Mouse (Mus musculus) urinary bladder, postnatal 36 days (tissue): Measurements from ENCODE around the gene Dad1.

Source experiments
- DNase-seq, 2 experiments: peaks; one replicate each; pipeline ENCODE4 v3.0.0; 2022; ENCODE audit warnings: low spot score in 2 of 2, mixed read lengths in 1 of 2

Dad1 gene

DNA sequence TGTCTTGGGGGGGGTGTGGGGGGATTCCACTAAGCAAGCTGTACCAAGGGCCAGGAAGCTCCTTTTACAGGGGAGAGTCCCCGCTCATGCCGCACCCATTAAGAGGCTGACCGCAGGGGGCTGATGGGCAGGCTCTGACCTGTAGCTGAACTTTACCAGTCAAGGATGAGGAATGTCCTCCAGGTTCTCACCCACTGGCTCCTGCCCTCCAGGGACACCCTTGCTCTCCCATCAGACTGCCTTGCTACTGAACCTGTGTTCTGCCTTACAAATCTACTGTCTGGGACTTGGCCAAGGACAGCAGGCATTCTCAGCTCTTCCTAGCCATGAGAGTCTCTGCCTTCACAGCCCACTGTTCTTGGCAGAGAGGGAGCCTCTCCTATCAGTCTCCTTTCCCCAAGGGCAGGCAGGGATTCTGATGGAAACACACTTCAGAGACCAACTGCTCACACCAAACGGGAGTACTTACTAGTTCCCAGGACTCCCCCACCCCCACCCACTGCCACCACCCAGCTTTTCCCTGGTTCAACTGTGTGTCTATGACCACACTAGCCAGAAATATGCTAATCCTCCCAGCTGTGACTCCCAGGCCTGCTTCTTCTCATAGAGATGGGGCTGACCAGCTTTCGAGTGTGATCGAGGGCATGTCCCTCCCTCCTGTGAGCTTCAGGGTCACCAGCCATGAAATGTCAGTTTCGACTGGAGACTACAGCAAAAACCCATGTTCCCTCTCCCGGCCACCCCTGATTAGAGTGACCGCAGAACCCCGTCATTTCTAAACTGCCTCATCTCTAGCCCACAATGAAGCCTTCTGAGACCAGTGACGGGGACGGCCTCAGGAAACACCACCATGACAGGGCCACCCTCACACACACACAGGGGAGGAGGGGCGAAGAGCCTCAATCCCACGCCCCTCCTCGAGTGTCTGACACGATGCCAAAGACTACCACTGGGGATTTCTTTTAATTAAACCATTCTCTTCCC lies 29.1 kb downstream of the Dad1 start:
- no peak for DNase-seq

DNA sequence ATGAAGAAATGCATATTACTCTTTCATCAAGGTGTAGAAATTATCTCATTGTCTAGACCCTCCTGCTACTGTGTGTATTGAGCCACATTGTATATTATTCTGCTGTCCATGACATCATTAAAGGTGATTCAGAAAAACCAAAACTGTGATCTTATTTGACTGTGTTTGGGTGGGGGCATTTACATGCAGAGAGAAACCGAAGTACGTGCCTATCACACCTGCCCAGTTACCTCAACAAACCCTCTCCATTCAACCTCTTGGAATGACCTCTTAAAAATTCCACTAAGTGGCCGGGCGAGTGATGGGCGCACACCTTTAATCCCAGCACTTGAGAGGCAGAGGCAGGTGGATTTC lies 29.9 kb downstream of the Dad1 start:
- DNase-seq = no peak

DNA sequence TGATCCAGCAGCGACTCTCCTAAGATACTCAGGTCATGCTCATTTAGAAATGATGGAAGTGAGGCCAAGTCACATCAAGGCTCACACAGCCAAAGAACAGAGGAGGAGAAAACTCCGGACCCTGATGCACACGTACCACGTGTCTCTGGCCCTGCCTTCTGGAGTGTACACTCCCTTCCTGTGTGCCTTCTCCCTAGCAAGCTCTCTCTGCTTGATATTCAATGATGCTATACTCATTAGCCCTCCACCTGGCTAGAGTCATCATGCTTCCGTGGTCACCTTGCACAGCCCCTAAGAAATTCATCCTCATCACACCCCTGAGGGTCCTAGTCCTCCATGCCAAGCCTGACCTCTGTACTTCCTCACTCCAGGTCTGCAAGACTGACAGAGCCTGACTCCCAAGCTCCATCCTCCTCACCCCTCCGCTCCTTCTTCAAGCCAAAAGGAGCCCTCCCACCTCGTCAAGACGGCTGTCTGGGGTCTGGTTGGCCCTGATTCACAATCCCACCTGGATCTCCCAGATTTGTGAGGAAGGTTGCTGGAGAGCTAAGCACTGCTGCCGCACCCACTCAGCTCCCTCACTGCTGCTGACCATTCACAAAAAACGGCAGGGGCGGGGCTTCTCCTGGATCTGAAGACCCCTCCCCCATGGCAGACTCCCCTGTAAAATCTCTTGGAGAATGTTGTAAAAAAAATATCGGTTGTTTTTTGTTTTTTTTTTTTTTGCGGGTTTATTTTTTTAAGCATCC lies 30.4 kb downstream of the Dad1 start:
- DNase-seq = no peak

DNA sequence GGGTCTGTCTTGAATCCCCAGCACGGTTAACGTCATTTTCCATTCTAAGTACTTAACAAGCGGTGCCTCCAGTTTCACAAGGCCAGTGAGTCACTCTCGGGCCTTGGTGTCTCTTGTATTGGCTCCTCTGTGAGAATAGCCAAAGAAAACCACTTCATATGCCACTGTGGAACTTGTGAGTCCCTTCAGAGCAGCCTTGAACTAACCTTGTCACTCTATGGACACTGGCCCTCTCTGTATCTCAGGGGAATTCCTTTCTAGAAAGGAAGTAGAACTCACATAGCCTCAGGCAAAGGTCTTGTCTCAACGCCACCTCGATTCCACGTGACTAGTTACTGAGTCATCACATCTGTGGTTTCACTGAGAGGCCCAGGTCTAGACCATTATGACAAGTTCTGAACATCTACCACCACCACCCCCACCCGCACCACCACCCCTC lies 31.6 kb downstream of the Dad1 start:
- no peak for DNase-seq

DNA sequence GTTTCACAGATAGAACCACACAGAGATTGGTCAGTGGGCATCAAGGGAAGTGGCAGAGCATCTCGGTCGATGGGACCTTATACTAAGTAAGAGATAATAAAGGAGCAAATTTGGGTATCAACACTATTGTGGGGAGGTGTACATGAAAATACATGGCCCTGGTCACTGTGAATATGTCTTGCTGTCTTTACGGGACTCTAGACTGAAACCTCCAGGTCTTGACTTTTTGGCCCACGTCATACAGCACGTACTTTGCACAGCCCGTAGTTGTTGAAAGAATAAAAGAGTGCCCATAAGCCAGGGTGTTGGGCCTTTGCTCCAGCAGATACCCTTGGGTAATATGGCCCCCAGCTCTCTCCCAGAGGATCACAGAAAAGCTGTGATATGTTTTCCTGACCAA lies 32.3 kb downstream of the Dad1 start:
- no peak for DNase-seq

DNA sequence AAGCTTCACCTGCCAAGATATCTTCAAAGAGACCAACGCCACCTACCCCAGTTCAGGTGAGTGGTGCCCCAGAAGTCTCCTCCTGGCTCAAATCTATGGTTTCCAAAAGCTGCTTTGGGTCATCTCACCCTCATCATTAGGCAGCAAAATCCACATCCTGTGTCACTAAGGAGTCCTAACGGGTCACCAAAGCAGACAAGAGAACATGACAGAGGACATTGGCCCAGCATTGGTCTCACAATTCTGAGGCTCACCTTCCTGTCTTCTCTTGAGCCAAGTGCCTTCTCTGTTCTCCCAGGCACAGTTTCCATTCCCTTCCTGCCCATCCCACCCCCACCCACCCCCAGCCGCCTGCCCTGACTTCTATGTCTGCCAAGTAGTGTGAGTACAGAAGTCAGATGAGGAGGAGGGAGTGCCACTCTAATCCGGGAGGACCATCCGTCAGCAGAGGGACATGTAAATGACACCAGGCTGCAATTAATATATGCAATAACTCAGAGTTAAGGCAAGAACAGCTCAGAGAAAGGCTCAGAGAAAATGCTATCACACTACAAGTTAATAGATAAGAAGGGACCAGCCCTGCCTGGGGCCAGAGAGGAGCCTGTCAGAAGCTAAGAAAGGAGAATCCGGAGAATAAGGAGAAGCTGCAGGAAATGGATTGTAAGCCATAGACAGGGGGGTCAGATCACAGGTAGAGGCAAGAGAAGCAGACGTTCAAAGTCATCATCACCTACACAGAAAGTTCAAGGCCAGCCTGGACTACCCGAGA lies 33.0 kb downstream of the Dad1 start:
- no peak for DNase-seq

DNA sequence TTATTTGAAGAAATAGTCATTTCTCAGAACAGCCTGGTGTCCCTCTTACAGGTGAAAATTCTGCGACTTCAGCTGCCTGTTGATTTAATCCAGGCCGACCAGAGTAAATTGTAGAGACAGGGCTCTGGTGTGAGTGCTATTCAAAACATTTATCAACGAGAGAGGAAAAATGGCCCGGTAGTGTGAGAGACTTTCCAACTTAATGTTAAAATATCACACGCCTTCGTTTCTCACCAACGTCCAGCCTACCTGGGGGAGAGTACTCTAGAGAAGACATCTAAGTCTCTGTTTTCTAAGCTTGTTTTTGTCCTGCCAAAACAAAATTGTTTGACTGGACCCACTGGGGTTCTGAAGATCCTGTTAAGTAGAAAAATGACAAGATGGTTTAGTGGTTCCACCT lies 34.1 kb downstream of the Dad1 start:
- no peak for DNase-seq

DNA sequence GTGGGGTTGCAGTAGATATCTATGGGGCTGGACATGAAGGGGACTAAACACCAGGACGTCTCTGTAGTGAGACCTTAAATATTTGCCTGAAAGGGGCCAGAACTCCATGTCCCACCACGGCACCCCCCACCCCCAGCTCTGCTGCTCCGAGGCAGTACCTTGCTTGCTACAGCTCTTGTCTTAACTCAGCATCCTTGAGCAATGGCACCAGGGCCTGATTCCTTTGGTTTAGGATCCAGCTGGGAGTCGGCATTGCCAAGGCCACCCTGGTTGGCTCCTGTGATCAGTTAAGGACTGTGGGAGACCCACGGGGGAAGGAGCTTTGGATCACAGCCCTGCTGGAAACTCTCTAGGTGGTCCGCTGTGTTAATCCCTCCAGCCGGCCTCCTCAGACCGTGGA lies 34.6 kb downstream of the Dad1 start:
- no peak for DNase-seq

DNA sequence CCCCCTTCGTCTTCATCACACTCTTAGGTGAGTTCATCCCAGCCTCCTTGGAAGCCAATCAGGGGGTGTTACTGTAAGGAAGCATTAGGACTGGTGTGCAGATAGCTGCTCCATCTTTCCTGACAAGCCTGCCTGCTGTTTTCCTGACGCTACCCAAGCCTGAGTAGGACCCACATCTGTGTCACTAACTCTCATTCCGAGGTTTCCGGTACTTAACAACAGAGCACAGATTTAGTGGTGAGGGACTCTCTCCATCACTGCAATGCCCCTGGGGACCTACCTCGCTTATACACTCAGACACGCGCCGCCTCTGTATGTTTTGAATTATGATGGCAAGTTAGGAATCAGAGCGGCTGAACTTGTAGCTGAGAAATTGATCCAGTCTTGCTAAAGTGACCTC lies 35.2 kb downstream of the Dad1 start:
- DNase-seq = no peak

DNA sequence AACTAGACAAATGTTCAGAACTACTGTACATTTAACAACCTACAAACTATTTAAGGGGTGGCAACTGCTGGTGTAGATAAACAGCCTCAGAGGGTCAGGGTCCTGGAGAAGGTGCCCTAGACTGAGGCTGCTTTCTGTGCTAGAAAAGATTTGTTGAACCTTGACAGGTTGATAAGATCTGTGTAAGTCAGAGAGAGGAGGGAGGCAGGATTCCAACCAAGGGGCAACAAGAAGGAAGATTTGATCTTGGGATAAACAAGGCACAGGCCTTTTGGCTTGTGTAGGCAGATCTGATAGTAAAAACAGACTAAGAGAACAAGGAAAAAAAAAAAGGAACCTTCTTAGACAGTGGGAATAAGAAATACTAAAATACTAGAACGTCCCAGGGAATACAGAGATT lies 35.7 kb downstream of the Dad1 start:
- no peak for DNase-seq

DNA sequence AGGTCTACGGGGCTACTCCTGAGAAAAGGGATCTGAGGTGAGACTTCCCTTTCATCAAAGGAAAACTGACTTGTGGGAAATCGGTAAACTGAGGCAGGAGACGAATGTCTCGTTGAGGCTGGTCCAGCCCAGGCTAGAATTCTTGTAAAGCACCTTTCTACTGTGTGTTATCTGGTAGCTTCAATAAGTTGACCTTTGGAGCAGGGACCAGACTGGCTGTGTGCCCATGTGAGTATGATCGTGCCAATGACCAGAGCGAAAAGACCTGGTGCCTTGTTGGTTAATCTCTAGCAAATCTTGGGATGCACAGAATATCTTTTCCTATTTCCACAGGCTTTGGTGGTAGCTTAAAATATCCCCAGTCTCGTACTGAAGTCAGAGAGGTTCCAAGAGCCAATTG lies 37.8 kb downstream of the Dad1 start:
- no peak for DNase-seq

DNA sequence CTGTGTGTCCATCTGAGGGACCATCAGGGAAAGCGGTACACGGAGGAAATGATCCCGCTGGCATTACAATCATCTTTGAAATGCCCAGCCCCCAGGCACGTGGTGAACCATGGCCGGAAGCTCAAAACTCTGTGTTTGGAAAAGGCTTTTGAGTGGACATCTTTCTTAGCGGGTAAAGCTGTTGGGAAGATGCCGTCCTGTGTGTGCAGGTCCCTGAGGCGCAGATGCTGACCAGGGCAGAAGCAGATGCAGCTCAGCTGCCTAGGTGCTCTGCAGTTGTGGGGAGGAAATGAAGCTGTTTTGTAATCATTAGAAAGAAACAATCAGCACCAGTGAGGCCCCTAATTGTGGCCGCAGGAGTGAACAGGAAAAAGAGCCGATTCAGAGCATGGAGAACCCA lies 39.0 kb downstream of the Dad1 start:
- DNase-seq = no peak

DNA sequence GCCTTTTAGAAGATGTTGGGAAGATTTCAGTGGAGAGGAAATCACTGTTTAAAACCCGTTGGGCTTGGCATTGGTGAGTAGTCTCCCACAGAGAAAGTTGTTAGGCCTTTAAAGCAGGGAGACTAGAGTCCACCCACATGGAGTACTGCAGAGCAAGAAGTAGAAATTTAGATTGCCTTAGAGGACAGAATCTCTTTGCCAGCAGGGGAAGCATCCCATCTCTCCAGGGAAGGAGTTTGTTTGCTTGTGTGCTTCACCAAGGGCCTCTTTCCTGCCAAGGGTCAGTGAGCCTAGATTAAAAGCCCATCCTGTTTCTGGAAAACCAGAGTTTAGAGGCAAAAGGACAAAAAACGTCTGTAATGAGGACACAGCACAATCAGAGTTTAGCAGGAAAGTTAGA lies 39.4 kb downstream of the Dad1 start:
- no peak for DNase-seq

DNA sequence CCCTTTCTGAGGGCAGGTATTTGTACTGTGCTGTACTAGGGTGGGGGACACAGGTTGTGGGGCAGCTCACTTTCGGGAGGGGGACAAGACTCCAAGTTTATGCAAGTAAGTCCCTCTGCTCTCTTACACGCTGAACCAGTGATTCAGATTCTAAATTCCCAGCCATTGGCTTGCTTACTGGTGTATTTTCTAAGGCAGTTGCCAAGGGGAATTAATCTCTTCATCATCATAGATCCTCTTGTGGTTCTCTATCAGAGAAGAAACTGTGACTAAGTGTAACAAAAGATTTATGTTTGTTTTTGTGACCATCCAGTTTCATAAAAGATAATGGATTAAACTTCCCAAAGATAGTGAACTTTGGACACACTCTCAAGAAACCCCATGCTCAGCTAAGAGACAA lies 40.2 kb downstream of the Dad1 start:
- DNase-seq = no peak

DNA sequence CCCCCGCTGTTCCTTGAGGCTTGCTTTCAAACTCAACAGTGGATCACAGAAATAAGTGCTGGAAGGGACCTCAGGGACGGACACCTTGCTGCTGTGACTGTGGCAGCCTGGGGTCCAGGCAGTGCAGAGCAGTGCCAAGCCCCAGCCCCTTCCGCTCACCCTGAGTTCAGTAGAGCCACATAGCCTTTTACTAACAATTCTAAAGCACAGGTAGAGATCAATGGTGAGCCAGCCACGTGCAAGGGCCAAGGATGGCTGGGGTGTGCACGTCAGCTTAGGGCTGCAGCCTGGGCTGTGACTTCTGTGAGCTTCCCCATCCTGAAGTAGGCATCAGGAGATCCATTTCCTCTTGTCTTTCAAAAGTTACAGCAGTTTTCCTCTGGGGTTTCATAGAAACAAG lies 42.1 kb downstream of the Dad1 start:
- no peak for DNase-seq

DNA sequence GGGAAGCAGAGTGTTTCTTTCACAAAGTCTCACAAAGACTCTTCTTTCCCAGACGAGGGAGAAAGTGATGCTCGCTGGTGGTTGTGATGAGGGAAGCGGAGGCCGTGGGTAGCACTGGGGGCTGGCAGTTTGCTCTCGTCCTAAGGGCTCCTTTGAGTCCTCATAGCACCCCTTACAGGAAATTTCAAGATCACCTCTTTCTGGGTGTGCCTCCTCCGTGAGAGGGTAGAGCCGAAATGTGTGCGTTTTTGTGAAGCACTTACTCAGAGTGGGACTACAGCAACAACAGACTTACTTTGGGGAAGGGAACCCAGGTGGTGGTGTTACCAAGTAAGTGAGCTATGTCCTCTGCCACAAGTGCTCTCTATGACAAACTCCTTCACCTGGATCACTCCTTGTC lies 42.7 kb downstream of the Dad1 start:
- DNase-seq = no peak

DNA sequence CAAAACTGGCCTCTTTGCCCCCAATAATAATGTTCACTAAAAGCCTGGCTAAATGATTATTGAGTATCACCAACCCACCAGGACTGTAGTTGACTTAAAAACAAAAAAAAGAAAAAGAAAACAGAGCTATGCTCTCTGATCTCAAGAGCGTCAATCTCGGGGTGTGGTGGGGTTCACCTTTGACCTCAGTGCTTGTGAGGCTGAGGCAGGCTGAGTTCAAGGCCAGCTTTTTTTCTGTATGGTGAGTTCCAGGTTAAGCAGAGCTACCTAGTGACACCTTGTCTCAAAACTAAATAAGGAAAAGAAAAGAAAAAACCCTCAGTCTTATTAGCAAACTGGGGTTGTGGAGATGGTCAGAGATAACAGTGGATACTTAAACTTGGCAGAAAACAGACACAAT lies 43.5 kb downstream of the Dad1 start:
- DNase-seq = no peak

DNA sequence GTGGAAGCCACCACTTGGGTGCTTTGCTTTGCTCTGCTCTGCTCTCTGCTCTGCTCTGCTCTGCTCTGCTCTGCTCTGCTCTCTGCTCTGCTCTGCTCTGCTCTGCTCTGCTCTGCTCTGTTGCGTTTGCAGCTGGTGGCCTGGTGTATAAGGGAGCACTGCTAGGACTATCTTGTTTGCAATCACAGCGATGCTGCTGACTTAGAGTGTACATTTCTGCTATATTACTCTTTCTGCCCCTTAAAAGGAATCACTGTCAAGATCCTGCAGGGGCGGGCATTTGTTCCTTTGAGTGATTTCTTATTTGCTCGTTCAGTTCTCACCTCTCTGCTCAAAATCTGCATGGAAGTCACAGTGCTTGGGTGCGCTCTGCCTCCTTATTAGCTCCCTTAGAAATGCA lies 44.0 kb downstream of the Dad1 start:
- DNase-seq = no peak

DNA sequence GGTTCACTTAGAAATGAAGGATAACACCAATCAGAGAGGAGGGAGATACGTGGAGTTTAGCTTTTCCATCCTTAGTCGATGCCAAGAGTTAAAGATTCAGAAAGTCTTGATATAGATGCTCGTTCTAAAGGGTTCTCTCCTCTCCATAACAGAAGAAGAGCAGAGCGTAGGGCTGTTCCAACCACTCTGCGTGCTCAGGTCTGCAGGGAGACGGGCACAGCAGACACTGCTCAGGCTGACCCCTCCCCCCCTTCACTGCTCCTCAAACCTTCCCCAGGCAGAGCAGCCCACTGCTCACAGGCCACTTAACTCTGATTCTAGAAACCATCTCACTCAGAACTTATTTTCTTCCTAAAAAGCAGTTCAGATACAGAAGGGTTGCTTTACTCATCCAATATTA lies 45.2 kb downstream of the Dad1 start:
- DNase-seq = no peak

DNA sequence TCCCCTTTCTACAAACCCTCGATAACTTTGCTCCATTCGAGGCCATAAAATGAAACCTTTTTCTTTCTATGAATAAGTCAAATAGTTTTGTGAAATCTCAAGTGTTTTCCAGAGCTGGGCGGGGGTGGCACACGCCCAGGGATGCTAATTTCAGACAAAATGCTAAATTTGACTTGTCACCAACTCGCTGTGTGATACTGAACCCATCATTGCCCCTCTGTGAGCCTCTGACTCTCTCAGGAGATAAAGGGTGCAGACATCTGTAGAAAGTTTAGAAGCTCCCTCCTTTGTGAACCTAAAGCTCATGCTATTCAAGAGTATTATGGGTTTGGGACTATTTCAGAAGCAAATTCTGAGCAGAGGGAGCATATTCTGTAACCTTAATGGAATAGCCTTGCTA lies 46.0 kb downstream of the Dad1 start:
- DNase-seq = no peak

DNA sequence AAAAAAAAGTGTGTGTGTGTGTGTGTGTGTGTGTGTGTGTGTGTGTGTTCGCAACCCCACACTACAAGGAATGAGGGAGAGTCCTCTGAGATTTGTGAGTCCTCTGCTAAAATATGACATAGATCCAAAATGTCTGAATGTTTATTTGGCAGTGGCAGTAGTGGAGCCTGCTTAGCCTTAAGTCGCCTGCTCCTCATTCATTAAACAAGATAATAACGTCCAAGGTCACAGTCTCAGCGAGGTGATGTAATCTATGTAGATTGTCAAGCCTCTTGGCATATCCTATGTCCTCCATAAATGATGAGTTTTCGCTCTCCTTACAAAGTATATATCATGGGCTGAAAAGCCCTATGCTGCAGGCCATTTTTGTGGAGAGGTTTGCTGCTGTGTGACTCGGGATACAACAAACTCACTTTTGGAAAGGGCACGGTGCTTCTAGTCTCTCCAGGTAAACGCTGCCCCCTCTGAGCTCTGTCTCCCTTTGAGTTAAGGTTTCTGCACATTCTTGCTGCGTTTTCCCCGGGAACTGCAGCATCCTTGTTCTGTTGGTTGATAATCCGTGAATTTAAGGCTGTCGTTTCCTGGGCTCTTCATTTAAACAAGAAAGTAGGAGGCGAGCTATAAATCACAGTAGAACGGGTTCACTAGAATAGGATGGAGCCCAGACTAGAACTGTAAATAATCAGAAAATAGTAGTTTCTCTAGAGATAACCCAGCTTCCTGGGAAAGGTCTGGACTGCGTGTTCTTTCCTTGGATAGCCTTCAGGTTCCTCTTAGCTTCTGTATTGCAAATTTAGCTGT lies 47.0 kb downstream of the Dad1 start:
- DNase-seq = no peak

DNA sequence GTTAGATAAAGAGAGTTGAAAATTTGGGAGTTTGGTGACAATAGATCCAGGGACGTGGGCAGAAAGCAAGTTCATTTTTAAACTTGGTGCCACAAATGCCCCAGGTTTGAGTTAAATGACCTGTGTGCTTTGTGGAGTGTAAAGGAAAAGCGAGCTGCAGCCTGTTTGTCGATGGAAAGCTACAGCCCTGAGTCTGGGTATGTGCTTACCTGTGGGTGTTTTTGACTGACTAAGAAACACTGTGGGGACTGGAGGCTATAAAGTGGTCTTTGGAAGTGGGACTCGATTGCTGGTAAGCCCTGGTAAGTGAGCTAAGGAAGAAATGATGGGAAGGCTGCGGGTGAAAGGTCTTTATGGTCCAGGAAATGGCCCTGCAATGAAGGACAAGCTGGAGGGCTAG lies 47.6 kb downstream of the Dad1 start:
- DNase-seq = no peak
